Mouse (Mus musculus): ENCODE results near the gene Rgl3. TPM values are rescaled to one million over a fixed set of nuclear protein-coding genes. Genes with fewer than 3 reads are reported as not detected.
A peak's percentile ranks its signal among the peaks of the same experiment; 100 is the strongest.

Gene Rgl3
- polyA plus RNA-seq, 1 experiment: 11.2 TPM

DNA sequence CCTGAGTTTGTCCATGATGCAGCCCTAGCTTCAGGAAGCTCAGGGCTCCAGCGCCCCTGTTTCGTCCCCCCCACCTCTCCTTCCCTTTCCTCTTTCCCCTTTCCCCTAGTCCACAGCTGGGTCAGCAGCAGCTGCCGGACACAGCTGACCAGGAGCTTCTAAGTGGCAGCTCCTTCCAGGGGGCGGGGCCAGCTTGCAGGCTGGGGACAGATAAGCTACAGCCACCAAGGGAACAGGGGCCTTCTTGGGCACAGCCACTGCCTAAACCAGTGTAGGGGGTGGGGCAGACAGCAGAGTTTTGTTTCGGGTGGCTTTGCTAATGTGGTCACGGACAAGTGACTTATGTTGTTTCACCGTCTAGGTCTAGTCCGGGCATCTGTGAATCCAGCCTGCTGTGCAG is 25.8 kb downstream of the Rgl3 start, which contains the start of gene Epor:
Epor (minus strand) TSS at position 90 of the 400 bp plus-strand sequence.
- TF ChIP-seq TCF12 (IDR thresholded peaks at IDR 0.05; ENCODE audit: insufficient read depth, poor library complexity, severe bottlenecking) (peak; percentile 13), POLR2A (IDR thresholded peaks at IDR 0.05; ENCODE audit: insufficient read length, low read depth) (no peak), MYOG (IDR thresholded peaks at IDR 0.05; ENCODE audit: control insufficient read depth in 1 of 3, insufficient read depth in 1 of 3, insufficient read length in 2 of 3, low read depth in 2 of 3) (peak in 2 of 3 experiments; percentile 56 to 86), MYOD1 (IDR thresholded peaks at IDR 0.05; ENCODE audit: control insufficient read depth in 1 of 3, insufficient read length in 2 of 3, low read depth in 2 of 3) (peak; percentile 10 to 80 (median 78))
- Histone ChIP-seq H3K4me2 (ENCODE audit: low read depth) (peak within 1 kb of the TSS; percentile 97), H3K36me3 (ENCODE audit: control insufficient read depth, insufficient read depth) (no peaks in the 10 kb centered on the region), H3K4me3 (peak within 1 kb of the TSS; percentile 40), H3K79me2 (ENCODE audit: control insufficient read depth, insufficient read depth) (no peaks in the 10 kb centered on the region), H3ac (ENCODE audit: control insufficient read depth, insufficient read length) (peak within 1 kb of the TSS; percentile 7), H3K27me3 (ENCODE audit: control insufficient read depth, insufficient read depth, insufficient read length) (no peaks in the 10 kb centered on the region)

DNA sequence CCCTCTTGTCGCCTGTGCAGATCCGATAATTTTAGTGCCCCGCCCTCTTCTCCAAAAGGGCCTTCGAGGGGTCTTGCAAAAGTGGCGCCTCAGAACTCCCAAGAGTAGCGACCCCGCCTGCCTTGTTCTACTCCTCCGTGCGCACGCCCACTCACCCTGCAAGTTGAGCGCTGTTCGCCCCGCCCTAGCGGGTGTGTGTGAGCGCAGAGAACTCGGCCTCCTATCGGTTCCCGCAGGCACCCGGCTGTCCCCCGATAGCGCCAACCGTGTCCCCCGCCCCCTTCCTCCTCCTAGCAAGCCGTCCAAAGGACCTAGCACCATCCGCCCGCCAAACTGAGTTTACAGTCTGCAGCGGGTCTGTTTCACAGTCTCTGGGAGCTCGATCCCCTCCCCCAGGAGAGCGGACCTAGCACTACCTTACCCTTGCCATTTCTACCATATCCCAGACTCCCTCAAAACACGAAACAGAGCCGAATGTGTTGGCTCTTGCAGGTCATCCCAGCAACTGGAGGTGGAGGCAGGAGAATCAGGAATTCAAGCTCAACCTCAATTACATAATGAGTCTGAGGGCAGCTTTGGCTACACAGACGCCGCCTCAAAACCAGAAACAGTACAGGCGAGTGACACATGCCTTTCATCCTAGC is 26.7 kb downstream of the Rgl3 start:
- no peaks in the 10 kb centered on the region for H3K27me3 ChIP-seq (ENCODE audit: control insufficient read depth, insufficient read depth, insufficient read length)
- peak overlapping the region; percentile 7 for H3ac ChIP-seq (ENCODE audit: control insufficient read depth, insufficient read length)
- no peaks in the 10 kb centered on the region for H3K79me2 ChIP-seq (ENCODE audit: control insufficient read depth, insufficient read depth)
- peak overlapping the region; percentile 97 for H3K4me2 ChIP-seq (ENCODE audit: low read depth)
- H3K36me3 ChIP-seq (ENCODE audit: control insufficient read depth, insufficient read depth): no peaks in the 10 kb centered on the region
- TF ChIP-seq MYOG (IDR thresholded peaks at IDR 0.05; ENCODE audit: control insufficient read depth in 1 of 3, insufficient read depth in 1 of 3, insufficient read length in 2 of 3, low read depth in 2 of 3) (peak in 1 of 3 experiments; percentile 42), TCF12 (IDR thresholded peaks at IDR 0.05; ENCODE audit: insufficient read depth, poor library complexity, severe bottlenecking) (no peak)
- peak overlapping the region; percentile 40 for H3K4me3 ChIP-seq

DNA sequence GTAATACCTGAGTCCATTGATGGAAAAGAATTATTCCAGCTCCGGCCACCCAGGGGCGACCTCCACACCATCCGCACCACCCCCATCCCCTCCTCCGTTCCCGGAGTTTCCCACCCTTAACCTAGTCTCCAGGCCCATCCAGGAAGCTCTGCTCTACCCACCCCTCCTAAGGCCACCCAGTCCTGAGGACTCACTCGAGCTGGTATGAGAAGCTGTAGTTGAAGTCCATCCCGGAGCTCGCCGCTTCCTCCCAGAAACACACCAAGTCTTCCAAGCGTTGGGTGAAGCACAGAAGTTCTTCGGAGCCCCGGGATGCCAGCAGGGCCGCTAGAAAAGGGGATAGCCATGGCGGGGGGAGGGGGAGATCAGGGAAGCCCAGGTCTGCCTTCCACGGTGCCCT is 27.2 kb downstream of the Rgl3 start:
- peak overlapping the region; percentile 40 for H3K4me3 ChIP-seq
- H3K27me3 ChIP-seq (ENCODE audit: control insufficient read depth, insufficient read depth, insufficient read length): no peaks in the 10 kb centered on the region
- H3K4me2 ChIP-seq (ENCODE audit: low read depth): peak overlapping the region; percentile 97
- no peaks in the 10 kb centered on the region for H3K79me2 ChIP-seq (ENCODE audit: control insufficient read depth, insufficient read depth)
- no peaks in the 10 kb centered on the region for H3K36me3 ChIP-seq (ENCODE audit: control insufficient read depth, insufficient read depth)
- TF ChIP-seq POLR2AphosphoS2 (IDR thresholded peaks at IDR 0.05; ENCODE audit: insufficient read length, low read depth) (no peak), SRF (IDR thresholded peaks at IDR 0.05; ENCODE audit: control insufficient read depth, insufficient read length, low read depth) (no peak), E2F4 (IDR thresholded peaks at IDR 0.05; ENCODE audit: insufficient read depth) (no peak), REST (IDR thresholded peaks at IDR 0.05; ENCODE audit: insufficient read depth, insufficient read length) (no peak), TCF12 (IDR thresholded peaks at IDR 0.05; ENCODE audit: insufficient read depth, poor library complexity, severe bottlenecking) (no peak), POLR2A (IDR thresholded peaks at IDR 0.05; ENCODE audit: insufficient read length, low read depth) (no peak), MAX (IDR thresholded peaks at IDR 0.05; ENCODE audit: low read depth) (no peak), TCF3 (IDR thresholded peaks at IDR 0.05; ENCODE audit: insufficient read length, low read depth) (no peak), MYOD1 (IDR thresholded peaks at IDR 0.05; ENCODE audit: control insufficient read depth in 1 of 3, insufficient read length in 2 of 3, low read depth in 2 of 3) (no peak), CEBPB (IDR thresholded peaks at IDR 0.05; ENCODE audit: insufficient read depth, poor library complexity, severe bottlenecking) (no peak)
- no peak overlapping the region for H3ac ChIP-seq (ENCODE audit: control insufficient read depth, insufficient read length)

GRCm38 (mm10) chr9:21961366-21961980 is 27.8 kb downstream of the Rgl3 start:
- no peak overlapping the region for H3ac ChIP-seq (ENCODE audit: control insufficient read depth, insufficient read length)
- TF ChIP-seq TCF12 (IDR thresholded peaks at IDR 0.05; ENCODE audit: insufficient read depth, poor library complexity, severe bottlenecking) (no peak), SRF (IDR thresholded peaks at IDR 0.05; ENCODE audit: control insufficient read depth, insufficient read length, low read depth) (no peak), CEBPB (IDR thresholded peaks at IDR 0.05; ENCODE audit: insufficient read depth, poor library complexity, severe bottlenecking) (no peak), MYOG (IDR thresholded peaks at IDR 0.05; ENCODE audit: control insufficient read depth in 1 of 3, insufficient read depth in 1 of 3, insufficient read length in 2 of 3, low read depth in 2 of 3) (no peak), USF1 (IDR thresholded peaks at IDR 0.05; ENCODE audit: low read depth) (no peak), TCF3 (IDR thresholded peaks at IDR 0.05; ENCODE audit: insufficient read length, low read depth) (no peak), MYOD1 (IDR thresholded peaks at IDR 0.05; ENCODE audit: control insufficient read depth in 1 of 3, insufficient read length in 2 of 3, low read depth in 2 of 3) (no peak), POLR2A (IDR thresholded peaks at IDR 0.05; ENCODE audit: insufficient read length, low read depth) (no peak), E2F4 (IDR thresholded peaks at IDR 0.05; ENCODE audit: insufficient read depth) (no peak), REST (IDR thresholded peaks at IDR 0.05; ENCODE audit: insufficient read depth, insufficient read length) (no peak), POLR2AphosphoS2 (IDR thresholded peaks at IDR 0.05; ENCODE audit: insufficient read length, low read depth) (no peak), MAX (IDR thresholded peaks at IDR 0.05; ENCODE audit: low read depth) (no peak)
- H3K4me3 ChIP-seq: peak overlapping the region; percentile 40
- H3K79me2 ChIP-seq (ENCODE audit: control insufficient read depth, insufficient read depth): no peaks in the 10 kb centered on the region
- no peaks in the 10 kb centered on the region for H3K36me3 ChIP-seq (ENCODE audit: control insufficient read depth, insufficient read depth)
- H3K27me3 ChIP-seq (ENCODE audit: control insufficient read depth, insufficient read depth, insufficient read length): no peaks in the 10 kb centered on the region
- H3K4me2 ChIP-seq (ENCODE audit: low read depth): peak overlapping the region; percentile 97

DNA sequence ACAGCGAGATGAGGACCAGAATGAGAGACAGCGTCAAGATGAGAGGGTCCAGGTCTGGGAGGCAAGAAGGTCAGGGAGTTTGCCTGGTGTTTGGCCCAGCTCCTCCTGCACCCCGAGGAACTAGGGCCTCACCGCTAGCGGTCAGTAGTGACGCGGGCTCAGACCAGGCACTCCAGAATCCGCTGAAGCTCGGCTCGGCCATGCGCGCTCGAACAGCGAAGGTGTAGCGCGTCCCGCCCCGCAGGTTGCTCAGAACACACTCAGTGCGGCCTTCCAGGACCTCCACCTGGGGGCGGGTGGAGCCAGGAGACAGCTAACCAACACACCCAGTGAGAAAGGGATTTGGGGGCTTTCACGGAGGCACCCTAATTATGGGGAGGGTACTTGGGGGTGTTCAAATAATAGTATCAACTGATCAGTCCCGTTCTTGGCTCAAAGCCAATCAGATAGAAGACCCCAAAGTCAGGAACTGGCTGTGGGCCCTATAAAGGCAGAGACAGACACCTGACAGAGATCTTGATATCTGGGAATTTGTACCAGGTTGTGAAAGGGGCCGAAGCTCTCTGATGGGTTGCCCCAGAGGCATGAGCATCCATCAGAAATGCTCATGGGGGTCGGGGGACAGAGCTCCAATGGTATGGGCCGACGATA is 28.6 kb downstream of the Rgl3 start:
- no peak overlapping the region for H3K4me3 ChIP-seq
- H3K27me3 ChIP-seq (ENCODE audit: control insufficient read depth, insufficient read depth, insufficient read length): no peaks in the 10 kb centered on the region
- no peaks in the 10 kb centered on the region for H3K36me3 ChIP-seq (ENCODE audit: control insufficient read depth, insufficient read depth)
- TF ChIP-seq POLR2A (IDR thresholded peaks at IDR 0.05; ENCODE audit: insufficient read length, low read depth) (no peak), SRF (IDR thresholded peaks at IDR 0.05; ENCODE audit: control insufficient read depth, insufficient read length, low read depth) (no peak), E2F4 (IDR thresholded peaks at IDR 0.05; ENCODE audit: insufficient read depth) (no peak), CEBPB (IDR thresholded peaks at IDR 0.05; ENCODE audit: insufficient read depth, poor library complexity, severe bottlenecking) (no peak), USF1 (IDR thresholded peaks at IDR 0.05; ENCODE audit: low read depth) (no peak), TCF12 (IDR thresholded peaks at IDR 0.05; ENCODE audit: insufficient read depth, poor library complexity, severe bottlenecking) (no peak), TCF3 (IDR thresholded peaks at IDR 0.05; ENCODE audit: insufficient read length, low read depth) (no peak), REST (IDR thresholded peaks at IDR 0.05; ENCODE audit: insufficient read depth, insufficient read length) (no peak), MAX (IDR thresholded peaks at IDR 0.05; ENCODE audit: low read depth) (no peak), POLR2AphosphoS2 (IDR thresholded peaks at IDR 0.05; ENCODE audit: insufficient read length, low read depth) (no peak), MYOG (IDR thresholded peaks at IDR 0.05; ENCODE audit: control insufficient read depth in 1 of 3, insufficient read depth in 1 of 3, insufficient read length in 2 of 3, low read depth in 2 of 3) (no peak), MYOD1 (IDR thresholded peaks at IDR 0.05; ENCODE audit: control insufficient read depth in 1 of 3, insufficient read length in 2 of 3, low read depth in 2 of 3) (no peak)
- H3K79me2 ChIP-seq (ENCODE audit: control insufficient read depth, insufficient read depth): no peaks in the 10 kb centered on the region
- no peak overlapping the region for H3ac ChIP-seq (ENCODE audit: control insufficient read depth, insufficient read length)
- no peak overlapping the region for H3K4me2 ChIP-seq (ENCODE audit: low read depth)

Data from myocyte (in vitro differentiated cells).